Mouse (Mus musculus) right cerebral cortex, adult 18-20 months (tissue): ENCODE results near the gene Smarcd2.
"Not testable (repeated sequence)": the region's sequence is repeated elsewhere in the genome, so short reads cannot be mapped to it uniquely, and the experiment has no call there.

Experiments
- DNase-seq: peaks from one replicate; pipeline ENCODE4 v3.0.0; 2022; ENCODE audit warnings: mixed read lengths

Gene Smarcd2

GRCm38 (mm10) chr11:106274971-106275411 lies 2.2 kb upstream of the Smarcd2 start:
- no peak for DNase-seq

- DNase-seq, result no peak
Observed at GRCm38 (mm10) chr11:106274374-106274773, 1.6 kb upstream of the Smarcd2 start.

GRCm38 (mm10) chr11:106273811-106274210 lies 1.0 kb upstream of the Smarcd2 start:
- DNase-seq, result no peak

- no peak for DNase-seq
Observed at GRCm38 (mm10) chr11:106273311-106273684, 526 bp upstream of the Smarcd2 start.

GRCm38 (mm10) chr11:106271794-106272643 lies 753 bp downstream of the Smarcd2 start:
- no peak for DNase-seq

- no peak for DNase-seq
Observed at GRCm38 (mm10) chr11:106271131-106271793, 1.5 kb downstream of the Smarcd2 start.

- DNase-seq, result no peak
Observed at GRCm38 (mm10) chr11:106269060-106269431, 3.7 kb downstream of the Smarcd2 start.

- peak; percentile 67 for DNase-seq
Observed at GRCm38 (mm10) chr11:106268326-106269059, 4.3 kb downstream of the Smarcd2 start.

- DNase-seq, result no peak
Observed at GRCm38 (mm10) chr11:106267871-106268270, 4.9 kb downstream of the Smarcd2 start.

- no peak for DNase-seq
Observed at GRCm38 (mm10) chr11:106267311-106267852, 5.4 kb downstream of the Smarcd2 start.

- DNase-seq, result no peak
Observed at GRCm38 (mm10) chr11:106266431-106266830, 6.3 kb downstream of the Smarcd2 start.

GRCm38 (mm10) chr11:106265570-106265969 lies 7.2 kb downstream of the Smarcd2 start:
- DNase-seq, result no peak

- no peak for DNase-seq
Observed at GRCm38 (mm10) chr11:106264988-106265387, 7.8 kb downstream of the Smarcd2 start.

GRCm38 (mm10) chr11:106263963-106264362 lies 8.8 kb downstream of the Smarcd2 start:
- DNase-seq, result no peak

- DNase-seq, result no peak
Observed at GRCm38 (mm10) chr11:106260826-106261450, 11.8 kb downstream of the Smarcd2 start.

GRCm38 (mm10) chr11:106256775-106257174 lies 16.0 kb downstream of the Smarcd2 start:
- no peak for DNase-seq

- DNase-seq, result peak; percentile 97
Observed at GRCm38 (mm10) chr11:106255685-106256451, 16.9 kb downstream of the Smarcd2 start, which contains the start of the genes Ftsj3 and Psmc5. Ftsj3 (minus strand) TSS chr11:106256079. Psmc5 (plus strand) TSS chr11:106256154.

GRCm38 (mm10) chr11:106255174-106255573 lies 17.6 kb downstream of the Smarcd2 start:
- no peak for DNase-seq

GRCm38 (mm10) chr11:106254767-106255166 lies 18.0 kb downstream of the Smarcd2 start:
- no peak for DNase-seq

- DNase-seq, result no peak
Observed at GRCm38 (mm10) chr11:106249326-106249725, 23.4 kb downstream of the Smarcd2 start.

GRCm38 (mm10) chr11:106246834-106247233 lies 25.9 kb downstream of the Smarcd2 start:
- DNase-seq, result no peak

- DNase-seq, result not testable (repeated sequence)
Observed at GRCm38 (mm10) chr11:106233978-106234377, 38.8 kb downstream of the Smarcd2 start.
